Comparison of ENCODE assay signal across 12 mouse cellular contexts in the genomic region with DNA sequence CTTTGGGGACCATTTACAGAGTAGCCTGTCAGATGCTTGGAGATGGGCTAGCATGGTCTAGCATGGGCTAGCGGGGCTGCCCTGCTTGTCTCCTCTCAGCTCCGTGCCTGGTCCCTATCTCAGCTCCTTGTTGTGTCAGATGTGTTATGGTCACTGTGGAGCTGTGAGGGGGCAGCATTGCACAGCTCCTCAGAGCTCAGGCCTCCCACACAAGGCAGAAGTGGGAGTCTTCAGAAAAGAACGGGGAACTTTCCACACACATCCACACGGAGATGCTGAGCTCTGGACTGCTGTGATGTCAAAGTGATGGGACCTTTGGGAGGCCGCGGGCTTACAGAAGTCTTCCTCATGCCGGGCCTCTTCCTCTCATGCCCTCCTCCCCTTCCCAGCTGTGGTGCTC.
A peak's percentile ranks its signal among the peaks of the same experiment; 100 is the strongest.
DNase-seq lines count a peak whose midpoint lies in the region; ATAC-seq and TF ChIP-seq lines count a peak whose summit lies in the region.
"Had no signal": no experiment of that assay in that cellular context is flagged by ENCODE, and none has a peak within 500 bp of the region (broad histone marks: within the 10 kb centered on the region; RNA-seq: fewer than 3 reads in every experiment).

No protein-coding gene starts in this region.

- peaks cover 9% of the 10 kb centered on the region; the same call in 1 of the 2 replicates for H3K36me3 ChIP-seq in kidney, embryonic 14.5 days (ENCODE audit: control insufficient read depth, insufficient read depth, low read length)

- intact Hi-C loops in gastrocnemius, adult 2 months (cut with DNase I): loop anchor here (10.0 kb wide), 2 partner anchors 208 to 568 kb away; no protein-coding TSS in a partner anchor
- intact Hi-C loops in gastrocnemius, postnatal 36 days (cut with DNase I): no loop called here

- peak overlapping the region; percentile 70 for H3K27ac ChIP-seq in gastrocnemius, adult 2 months
- H3K27ac ChIP-seq in kidney, embryonic 14.5 days (ENCODE audit: low read depth, low read length): no peak overlapping the region
- H3K27ac ChIP-seq: liver, embryonic 14.5 days had no signal

- peaks cover 26% of the 10 kb centered on the region for H3K4me1 ChIP-seq in kidney, embryonic 14.5 days (ENCODE audit: control insufficient read depth, insufficient read depth, low read length)

- H3K4me2 ChIP-seq in kidney, embryonic 14.5 days (replicated peaks; ENCODE audit: low read depth, low read length): no peak overlapping the region

- no peak for ATAC-seq in kidney, embryonic 14.5 days (ENCODE audit: low FRiP score, low TSS enrichment)
- ATAC-seq: forebrain, embryonic 14.5 days had no signal

- H3K4me3 ChIP-seq in gastrocnemius, adult 2 months: no peak overlapping the region
- H3K4me3 ChIP-seq in kidney, embryonic 14.5 days (ENCODE audit: low read length): no peak overlapping the region

- TF ChIP-seq CTCF in gastrocnemius, adult 2 months (IDR thresholded peaks at IDR 0.05): peak; percentile 40

- WGBS in kidney, embryonic 14.5 days: 53% methylated on average over 7 of the region's 7 CpGs

- DNase-seq in gastrocnemius, adult 2 months: no peak
- no peak for DNase-seq in gastrocnemius, postnatal 36 days
- DNase-seq in kidney, postnatal 14 days: peak; percentile 53
- peak; percentile 39 for DNase-seq in brain, adult 2 months (ENCODE audit: low read depth, low spot score)
- DNase-seq in kidney, postnatal 4 days: peak; percentile 53 to 70
- DNase-seq in right cerebral cortex, adult 18-20 months: no peak
- no peak for DNase-seq in thymus, postnatal 4 days
- DNase-seq: cerebellum, adult 18-20 months; layer of hippocampus, adult 9-11 months had no signal

- no peaks in the 10 kb centered on the region for H3K9me3 ChIP-seq in kidney, embryonic 14.5 days (ENCODE audit: control insufficient read depth, low read length)

- H3K27me3 ChIP-seq in kidney, embryonic 14.5 days (ENCODE audit: control insufficient read depth, insufficient read depth, low read length): no peaks in the 10 kb centered on the region

- no peak overlapping the region for H3K9ac ChIP-seq in kidney, embryonic 14.5 days (ENCODE audit: low read depth, low read length)
- H3K9ac ChIP-seq: liver, embryonic 14.5 days had no signal

Comparison
In these comparisons a context has a peak if more than half of its experiments do, and no peak if none do; other contexts are left out.
1. DNase-seq: peak in kidney, postnatal 14 days (single experiment), brain, adult 2 months (single experiment) and kidney, postnatal 4 days (2 of 2); none in gastrocnemius, adult 2 months (single experiment), gastrocnemius, postnatal 36 days (0 of 2), right cerebral cortex, adult 18-20 months (single experiment) and thymus, postnatal 4 days (single experiment).